Mouse (Mus musculus) left cerebral cortex, postnatal 10 days (tissue): ENCODE measurements around the gene Tmem204. TPM values are rescaled to one million over a fixed set of nuclear protein-coding genes. Genes with fewer than 3 reads are reported as not detected.
A peak's percentile ranks its signal among the peaks of the same experiment; 100 is the strongest.

Experiments
- DNase-seq, 2 experiments: peaks; one replicate each; pipeline ENCODE4 v3.0.0; 2021 to 2022; ENCODE audit warnings: low spot score in 2 of 2, mixed read lengths in 1 of 2; ENCODE audit errors: extremely low spot score in 1 of 2
- intact Hi-C: fragments of 180-260 bp; cut with DNase I; formaldehyde crosslinking; loops from one replicate; pipeline ENCODE4 v1.15.1; 2025
- total RNA-seq, 2 experiments: library from RNA; stranded (reverse); gene quantifications; 2 replicates each; pipeline ENCODE4 v1.2.3; 2021

The Tmem204 gene
- total RNA-seq, 2 experiments from 2014 or later = 7.2 to 7.8 TPM

- DNase-seq = peak in 1 of 2 experiments; percentile 30
- intact Hi-C loops = no loop called here
These were observed 36.2 kb downstream of the Tmem204 start for GRCm38 (mm10) chr17:25047143-25047542.

DNA sequence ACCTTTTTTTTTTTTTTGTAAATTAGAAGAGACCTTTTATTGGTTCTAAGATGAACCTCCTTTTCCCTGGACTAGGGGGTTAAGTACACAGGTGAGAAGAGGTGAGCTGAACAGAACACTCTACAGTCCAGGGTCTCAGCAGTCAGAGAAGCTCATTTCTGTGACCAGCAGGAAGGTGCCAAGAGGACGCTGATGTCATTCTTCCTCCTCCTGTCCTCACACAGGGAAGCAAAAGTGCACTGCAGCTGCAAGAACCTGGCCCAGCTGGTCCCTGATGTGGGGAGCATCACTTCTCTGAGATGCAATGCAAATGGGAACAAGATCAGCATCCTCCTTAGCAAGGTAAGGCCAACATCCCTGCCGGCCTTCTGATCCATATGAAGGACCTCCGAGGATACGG, 38.1 kb downstream of the Tmem204 start:
- intact Hi-C loops = no loop called here
- DNase-seq = no peak

DNA sequence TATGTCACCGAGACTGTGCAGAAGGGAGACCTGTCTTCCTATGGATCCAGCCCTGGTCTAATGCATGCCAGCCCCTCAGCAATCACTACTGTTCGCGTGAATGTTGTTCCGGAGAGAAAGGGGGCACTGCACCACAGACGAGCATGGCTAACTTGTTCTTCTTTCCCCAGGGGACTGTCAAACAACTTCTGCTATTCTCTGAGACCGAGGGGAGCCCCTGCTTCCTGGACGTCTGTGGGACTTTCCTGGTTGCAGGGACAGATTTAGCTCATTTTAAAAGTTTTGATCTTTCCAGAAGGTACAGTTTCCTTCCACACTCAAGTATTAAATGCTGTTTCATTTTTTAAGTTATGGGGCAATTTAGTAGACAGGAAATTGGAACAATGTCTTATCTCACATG, 38.5 kb downstream of the Tmem204 start:
- intact Hi-C loops = no loop called here

DNA sequence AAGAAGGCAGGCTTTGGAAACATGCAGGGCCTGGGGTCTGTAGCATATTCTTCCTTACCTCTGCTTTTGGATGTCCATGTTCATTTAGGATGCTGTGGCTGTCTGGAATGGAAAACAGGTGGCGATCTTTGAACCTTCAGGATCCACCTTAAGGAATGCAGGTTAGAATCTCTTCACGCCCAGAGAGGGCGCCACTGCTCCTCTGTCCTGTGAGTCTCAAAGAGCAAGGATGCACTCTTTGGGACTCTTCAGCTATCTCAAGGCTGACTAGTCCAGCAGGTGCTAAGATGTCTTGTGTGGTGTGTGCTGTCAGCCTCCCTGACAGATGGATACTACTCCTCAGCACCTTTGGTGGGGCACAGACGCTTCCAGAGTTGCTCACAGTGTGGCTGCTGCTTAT, 47.2 kb downstream of the Tmem204 start:
- intact Hi-C loops = loop anchor here (2.0 kb wide), 1 partner anchor 39 kb away; no protein-coding TSS in a partner anchor
- DNase-seq = no peak

More for the DNA sequence above, 38.5 kb downstream of the Tmem204 start:
- no peak for DNase-seq

DNA sequence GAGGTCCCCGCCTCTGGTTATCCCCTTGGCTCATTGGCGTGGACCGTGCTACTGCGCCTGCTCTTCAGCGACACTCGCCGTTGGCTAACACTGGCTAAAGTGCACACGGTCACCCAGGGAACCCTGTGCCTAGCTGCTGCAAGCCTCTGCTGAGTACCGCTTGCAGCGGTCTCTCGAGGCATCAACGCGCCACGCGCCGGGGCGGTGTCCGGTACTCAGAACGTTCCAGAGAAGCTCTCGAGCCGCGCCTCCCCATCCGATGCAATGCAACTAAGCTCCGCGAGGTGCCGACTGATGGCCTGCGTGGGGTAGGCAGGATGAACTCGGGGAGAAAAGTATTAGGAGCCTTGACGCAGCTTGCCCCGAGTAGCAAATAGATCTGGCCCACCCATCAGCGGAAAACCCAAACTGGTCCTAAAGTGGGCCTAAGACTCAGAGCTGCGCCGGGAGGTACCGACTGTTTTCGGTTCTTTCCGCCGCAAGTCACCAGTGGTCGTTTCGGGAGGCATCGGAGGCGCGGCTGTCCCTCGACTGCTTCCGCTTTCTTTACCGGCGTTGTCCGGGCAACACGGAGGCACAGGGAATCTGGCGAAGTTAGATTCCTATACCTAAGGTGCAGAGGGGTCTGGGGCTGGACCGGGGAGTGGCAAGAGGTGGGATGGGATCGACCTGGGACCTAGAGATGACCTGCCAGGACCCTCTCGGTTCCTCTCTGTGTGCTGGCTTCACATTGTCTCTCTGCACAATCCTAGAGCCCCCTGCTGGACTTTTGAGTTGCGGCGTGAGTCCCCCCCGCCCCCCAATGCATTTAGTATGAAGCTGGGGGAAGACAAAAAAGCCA, 66.9 kb downstream of the Tmem204 start:
- DNase-seq = peak; percentile 66 to 86
- intact Hi-C loops = no loop called here

- intact Hi-C loops = no loop called here
- DNase-seq = peak; percentile 99 to 100
These were observed 67.6 kb downstream of the Tmem204 start, which contains the start of the genes Cramp1l and Ift140 for GRCm38 (mm10) chr17:25015655-25016291. Gene Cramp1l, minus strand, starts transcription at chr17:25015788. Gene Ift140, plus strand, starts transcription at chr17:25016085.

- intact Hi-C loops = no loop called here
- peak; percentile 17 to 79 for DNase-seq
These were observed 68.4 kb downstream of the Tmem204 start for GRCm38 (mm10) chr17:25014841-25015570.

- peak in 1 of 2 experiments; percentile 58 for DNase-seq
- intact Hi-C loops = no loop called here
These were observed 69.5 kb downstream of the Tmem204 start for GRCm38 (mm10) chr17:25013606-25014501.

Other genes with a start within 250 kb of the Tmem204 start
- 100 to 1,000 TPM in 1 of 2 experiments, 10 to 100 TPM in 1; 92.4 to 102 TPM for gene Hagh, start 243.4 kb downstream of the Tmem204 start, total RNA-seq
- 10 to 100 TPM; 14.8 to 16.5 TPM for gene Fahd1, start 233.2 kb downstream of the Tmem204 start, total RNA-seq
- gene Igfals, start 217.6 kb downstream of the Tmem204 start, total RNA-seq = under 1 TPM; 0.17 to 0.32 TPM
- 10 to 100 TPM; 37.8 to 40.2 TPM for gene Nubp2, start 197.2 kb downstream of the Tmem204 start, total RNA-seq
- 10 to 100 TPM; 48.0 to 48.3 TPM for gene Spsb3, start 196.9 kb downstream of the Tmem204 start, total RNA-seq
- 10 to 100 TPM; 53.9 to 56.6 TPM for gene Eme2, start 188.5 kb downstream of the Tmem204 start, total RNA-seq
- gene Mrps34, start 188.5 kb downstream of the Tmem204 start, total RNA-seq = 10 to 100 TPM; 58.4 to 64.8 TPM
- gene Nme3, start 187.1 kb downstream of the Tmem204 start, total RNA-seq = 10 to 100 TPM; 42.2 to 43.5 TPM
- 100 to 1,000 TPM; 288 to 297 TPM for gene Mapk8ip3, start 146.6 kb downstream of the Tmem204 start, total RNA-seq
- 10 to 100 TPM; 11.9 to 13.1 TPM for gene Jpt2, start 122.9 kb downstream of the Tmem204 start, total RNA-seq
- 10 to 100 TPM; 24.0 to 25.0 TPM for gene Cramp1l, start 67.8 kb downstream of the Tmem204 start, total RNA-seq
- gene Ift140, start 67.5 kb downstream of the Tmem204 start, total RNA-seq = 10 to 100 TPM; 25.4 to 28.9 TPM
- 10 to 100 TPM; 35.4 to 41.1 TPM for gene Telo2, start 32.4 kb upstream of the Tmem204 start, total RNA-seq
- 1 to 10 TPM; 2.0 to 2.3 TPM for gene Ptx4, start 37.2 kb upstream of the Tmem204 start, total RNA-seq
- 10 to 100 TPM; 44.6 to 44.9 TPM for gene Clcn7, start 49.8 kb upstream of the Tmem204 start, total RNA-seq
- gene Ccdc154, start 78.9 kb upstream of the Tmem204 start, total RNA-seq = not detected
- gene Gm38655, start 91.9 kb upstream of the Tmem204 start, total RNA-seq = not detected
- gene BC003965, start 101.0 kb upstream of the Tmem204 start, total RNA-seq = 10 to 100 TPM; 17.6 to 17.9 TPM
- gene Unkl, start 104.8 kb upstream of the Tmem204 start, total RNA-seq = 10 to 100 TPM; 31.8 to 32.3 TPM
- 10 to 100 TPM; 60.4 to 67.4 TPM for gene Gnptg, start 156.5 kb upstream of the Tmem204 start, total RNA-seq
- 10 to 100 TPM; 28.6 to 30.3 TPM for gene Tsr3, start 156.6 kb upstream of the Tmem204 start, total RNA-seq
- gene Baiap3, start 172.8 kb upstream of the Tmem204 start, total RNA-seq = 10 to 100 TPM; 17.4 to 35.0 TPM
- gene Ube2i, start 191.0 kb upstream of the Tmem204 start, total RNA-seq = 100 to 1,000 TPM; 225 to 230 TPM
- gene Prss34, start 214.8 kb upstream of the Tmem204 start, total RNA-seq = not detected
- not detected for gene Prss28, start 225.1 kb upstream of the Tmem204 start, total RNA-seq
- gene Prss29, start 235.1 kb upstream of the Tmem204 start, total RNA-seq = not detected